In genomic region chr19:46480624-46481345, GRCm38 (mm10) we compare ENCODE assay signal across 12 mouse cellular contexts. TPM values are rescaled to one million over a fixed set of nuclear protein-coding genes. Genes with fewer than 3 reads are reported as not detected.
DNase-seq lines count a peak whose midpoint lies in the region; ATAC-seq and TF ChIP-seq lines count a peak whose summit lies in the region.
"Had no signal": no experiment of that assay in that cellular context is flagged by ENCODE, and none has a peak within 500 bp of the region (broad histone marks: within the 10 kb centered on the region; RNA-seq: fewer than 3 reads in every experiment).

No protein-coding gene starts in this region.

- peak; percentile 11 for DNase-seq in gastrocnemius, adult 2 months
- DNase-seq in gastrocnemius, adult 18-20 months (ENCODE audit: low spot score): no peak
- DNase-seq in lung, postnatal 36 days: peak; percentile 67
- no peak for DNase-seq in cerebellum, postnatal 10 days
- no peak for DNase-seq in adrenal gland, postnatal 4 days (ENCODE audit: low spot score in 2 of 2)
- DNase-seq: adrenal gland, adult 2 months; heart, adult 18-20 months; liver had no signal

- no peak overlapping the region for H3K27ac ChIP-seq in gastrocnemius, adult 2 months
- peak overlapping the region; percentile 56 for H3K27ac ChIP-seq in neural tube, embryonic 13.5 days (replicated peaks)
- no peak overlapping the region for H3K27ac ChIP-seq in neural tube, embryonic 15.5 days (replicated peaks)

- no peaks in the 10 kb centered on the region for H3K27me3 ChIP-seq in neural tube, embryonic 13.5 days
- no peaks in the 10 kb centered on the region for H3K27me3 ChIP-seq in neural tube, embryonic 15.5 days (replicated peaks)

- H3K4me3 ChIP-seq in gastrocnemius, adult 2 months: no peak overlapping the region
- H3K4me3 ChIP-seq in neural tube, embryonic 13.5 days: no peak overlapping the region
- no peak overlapping the region for H3K4me3 ChIP-seq in neural tube, embryonic 15.5 days (replicated peaks)
- H3K4me3 ChIP-seq: erythroblast, embryonic 14.5 days had no signal

- intact Hi-C loops in gastrocnemius, adult 2 months (cut with DNase I): no loop called here

- 76% methylated on average over 10 of the region's 10 CpGs for WGBS in neural tube, embryonic 13.5 days
- WGBS in neural tube, embryonic 15.5 days: 72% methylated on average over 10 of the region's 10 CpGs

- peaks cover 61% of the 10 kb centered on the region for H3K4me1 ChIP-seq in neural tube, embryonic 13.5 days (replicated peaks)
- H3K4me1 ChIP-seq in neural tube, embryonic 15.5 days: peaks cover 55% of the 10 kb centered on the region

- no peaks in the 10 kb centered on the region for H3K9me3 ChIP-seq in neural tube, embryonic 13.5 days
- no peaks in the 10 kb centered on the region for H3K9me3 ChIP-seq in neural tube, embryonic 15.5 days (replicated peaks)

- H3K36me3 ChIP-seq in neural tube, embryonic 13.5 days: peaks cover 60% of the 10 kb centered on the region
- peaks cover 13% of the 10 kb centered on the region; the same call in 1 of the 2 replicates for H3K36me3 ChIP-seq in neural tube, embryonic 15.5 days

- no peak overlapping the region for H3K9ac ChIP-seq in neural tube, embryonic 13.5 days
- H3K9ac ChIP-seq in neural tube, embryonic 15.5 days (replicated peaks): no peak overlapping the region

- ATAC-seq in neural tube, embryonic 13.5 days (ENCODE audit: low read depth): no peak
- no peak for ATAC-seq in neural tube, embryonic 15.5 days (ENCODE audit: low FRiP score)
- ATAC-seq in granulocyte monocyte progenitor cell, adult 5-6 weeks (replicated peaks; ENCODE audit: poor library complexity, severe bottlenecking): no peak

- no peak overlapping the region for H3K4me2 ChIP-seq in neural tube, embryonic 13.5 days
- H3K4me2 ChIP-seq in neural tube, embryonic 15.5 days: no peak overlapping the region

- no peak for TF ChIP-seq CTCF in gastrocnemius, adult 2 months (IDR thresholded peaks at IDR 0.05)

RNA-seq across cellular contexts. Expression of gene Trim8, which starts 20.7 kb away (rescaled TPM):
- total RNA-seq in gastrocnemius, adult 2 months (2021): 10 to 100 TPM; 20.2 to 20.7 TPM
- total RNA-seq in gastrocnemius, adult 18-20 months (2021): 10 to 100 TPM; 17.6 to 22.5 TPM
- polyA plus RNA-seq in neural tube, embryonic 13.5 days (2015; fragmentation: Nextera tagmentation; extraction: Ambion mirVana): 26.5 and 30.4 TPM in 2 replicates
- 23.5 and 25.5 TPM in 2 replicates for polyA plus RNA-seq in neural tube, embryonic 15.5 days (2015; fragmentation: Nextera tagmentation; extraction: Ambion mirVana)
- 10.9 and 13.9 TPM in 2 replicates for total RNA-seq in granulocyte monocyte progenitor cell, adult 5-6 weeks (2014; fragmentation: Nextera tagmentation)
- total RNA-seq in granulocyte monocyte progenitor cell, adult 5-6 weeks (2017): 12.2 and 13.6 TPM in 2 replicates
- 10 to 100 TPM; 60.5 to 70.3 TPM for total RNA-seq in adrenal gland, postnatal 4 days (2021)

Comparison
In these comparisons a context has a peak if more than half of its experiments do, and no peak if none do; other contexts are left out.
1. DNase-seq: peak in gastrocnemius, adult 2 months (single experiment) and lung, postnatal 36 days (single experiment); none in gastrocnemius, adult 18-20 months (single experiment), cerebellum, postnatal 10 days (0 of 2) and adrenal gland, postnatal 4 days (0 of 2).